In the genomic region with DNA sequence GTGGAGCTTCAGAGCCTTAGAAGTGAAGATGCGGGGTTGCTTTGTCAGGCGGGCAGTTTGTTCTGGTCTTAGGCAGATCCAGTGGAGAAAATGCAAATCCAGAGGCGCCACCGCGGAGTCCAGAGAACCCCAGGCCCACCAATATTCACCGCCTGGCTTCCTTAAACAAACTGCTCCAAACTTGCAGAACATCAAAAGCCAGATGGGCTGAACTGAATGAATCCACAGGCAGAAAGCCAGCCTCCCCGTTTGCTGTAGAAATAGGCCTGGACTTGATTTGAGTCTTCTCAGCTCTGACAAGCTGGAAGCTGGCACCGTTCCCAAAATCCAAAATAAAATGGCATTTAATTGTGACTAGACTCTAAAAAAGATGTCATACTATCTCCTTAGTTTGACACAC, we compare ENCODE assay signal across 8 mouse cellular contexts. TPM values are rescaled to one million over a fixed set of nuclear protein-coding genes. Genes with fewer than 3 reads are reported as not detected.
DNase-seq lines count a peak whose midpoint lies in the region; ATAC-seq lines count a peak whose summit lies in the region.

No protein-coding gene starts in this region.

- no peaks in the 10 kb centered on the region for H3K27me3 ChIP-seq in neural tube, embryonic 13.5 days
- H3K27me3 ChIP-seq in hindbrain, embryonic 13.5 days: no peaks in the 10 kb centered on the region
- H3K27me3 ChIP-seq in limb, embryonic 13.5 days: no peaks in the 10 kb centered on the region

- no peak for ATAC-seq in neural tube, embryonic 13.5 days (ENCODE audit: low read depth)
- no peak for ATAC-seq in hindbrain, embryonic 13.5 days (ENCODE audit: low FRiP score)
- peak; percentile 39; the same call in 1 of the 2 replicates for ATAC-seq in limb, embryonic 13.5 days (ENCODE audit: low FRiP score, low read depth)
- no peak for ATAC-seq in granulocyte monocyte progenitor cell, adult 5-6 weeks (replicated peaks; ENCODE audit: poor library complexity, severe bottlenecking)

- H3K9ac ChIP-seq in neural tube, embryonic 13.5 days: no peak overlapping the region
- no peak overlapping the region for H3K9ac ChIP-seq in hindbrain, embryonic 13.5 days
- no peak overlapping the region for H3K9ac ChIP-seq in limb, embryonic 13.5 days

- WGBS in neural tube, embryonic 13.5 days: 44% methylated on average over 8 of the region's 8 CpGs
- 36% methylated on average over 8 of the region's 8 CpGs for WGBS in hindbrain, embryonic 13.5 days
- 34% methylated on average over 8 of the region's 8 CpGs for WGBS in limb, embryonic 13.5 days

- H3K36me3 ChIP-seq in neural tube, embryonic 13.5 days: 0 out of 2 replicates have a peak, but pooled peaks cover 9% of the 10 kb centered on the region
- H3K36me3 ChIP-seq in hindbrain, embryonic 13.5 days: peaks cover 6% of the 10 kb centered on the region
- H3K36me3 ChIP-seq in limb, embryonic 13.5 days: peaks cover 14% of the 10 kb centered on the region

- DNase-seq in adrenal gland, postnatal 10 days: peak; percentile 19
- no peak for DNase-seq in adrenal gland, adult 8-10 months
- DNase-seq in neural tube, embryonic 10.5 days (ENCODE audit: extremely low spot score, low spot score): no peak
- DNase-seq in B cell, adult 2 months: no peak

- no peak overlapping the region for H3K4me3 ChIP-seq in neural tube, embryonic 13.5 days
- no peak overlapping the region for H3K4me3 ChIP-seq in hindbrain, embryonic 13.5 days
- no peak overlapping the region; the same call in 1 of the 2 replicates for H3K4me3 ChIP-seq in limb, embryonic 13.5 days

- 0 out of 2 replicates have a peak overlapping the region, but pooled peaks have one; percentile 7 for H3K4me2 ChIP-seq in neural tube, embryonic 13.5 days
- H3K4me2 ChIP-seq in hindbrain, embryonic 13.5 days: no peak overlapping the region
- H3K4me2 ChIP-seq in limb, embryonic 13.5 days (replicated peaks): peak overlapping the region; percentile 27

- H3K4me1 ChIP-seq in neural tube, embryonic 13.5 days (replicated peaks): peaks cover 91% of the 10 kb centered on the region
- peaks cover 92% of the 10 kb centered on the region for H3K4me1 ChIP-seq in hindbrain, embryonic 13.5 days (replicated peaks)
- H3K4me1 ChIP-seq in limb, embryonic 13.5 days: peaks cover 86% of the 10 kb centered on the region

- H3K9me3 ChIP-seq in neural tube, embryonic 13.5 days: no peaks in the 10 kb centered on the region
- no peaks in the 10 kb centered on the region for H3K9me3 ChIP-seq in hindbrain, embryonic 13.5 days
- no peaks in the 10 kb centered on the region for H3K9me3 ChIP-seq in limb, embryonic 13.5 days

- H3K27ac ChIP-seq in neural tube, embryonic 13.5 days (replicated peaks): no peak overlapping the region
- H3K27ac ChIP-seq in hindbrain, embryonic 13.5 days: peak overlapping the region; percentile 35
- peak overlapping the region; percentile 33; the same call in 1 of the 2 replicates for H3K27ac ChIP-seq in limb, embryonic 13.5 days

RNA-seq across cellular contexts. Expression of a gene that starts 11.1 kb away (rescaled TPM):
- 10 to 100 TPM; 29.6 to 32.5 TPM for total RNA-seq in adrenal gland, postnatal 10 days (2021)
- 10 to 100 TPM; 10.4 to 25.9 (median 21.3) TPM for total RNA-seq in adrenal gland, adult 8-10 months (2022)
- polyA plus RNA-seq in neural tube, embryonic 13.5 days (2015; fragmentation: Nextera tagmentation; extraction: Ambion mirVana): 24.5 and 26.6 TPM in 2 replicates
- polyA plus RNA-seq in hindbrain, embryonic 13.5 days (2015; fragmentation: Nextera tagmentation; extraction: Ambion mirVana): 20.8 and 26.1 TPM in 2 replicates
- 32.6 and 33.3 TPM in 2 replicates for polyA plus RNA-seq in limb, embryonic 13.5 days (2015; fragmentation: Nextera tagmentation; extraction: Ambion mirVana)
- total RNA-seq in granulocyte monocyte progenitor cell, adult 5-6 weeks (2014; fragmentation: Nextera tagmentation): not detected in 2 replicates
- total RNA-seq in granulocyte monocyte progenitor cell, adult 5-6 weeks (2017): 0.39 and 4.6 TPM in 2 replicates

RNA-seq across cellular contexts. Expression of a gene that starts 40.4 kb away (rescaled TPM):
- total RNA-seq in adrenal gland, postnatal 10 days (2021): 10 to 100 TPM; 52.6 to 81.2 TPM
- 100 to 1,000 TPM in 1 of 4 experiments, 10 to 100 TPM in 3; 44.0 to 126 (median 89.0) TPM for total RNA-seq in adrenal gland, adult 8-10 months (2022)
- polyA plus RNA-seq in neural tube, embryonic 13.5 days (2015; fragmentation: Nextera tagmentation; extraction: Ambion mirVana): 184 TPM in 2 replicates
- 187 and 200 TPM in 2 replicates for polyA plus RNA-seq in hindbrain, embryonic 13.5 days (2015; fragmentation: Nextera tagmentation; extraction: Ambion mirVana)
- 188 and 200 TPM in 2 replicates for polyA plus RNA-seq in limb, embryonic 13.5 days (2015; fragmentation: Nextera tagmentation; extraction: Ambion mirVana)
- 91.7 and 107 TPM in 2 replicates for total RNA-seq in granulocyte monocyte progenitor cell, adult 5-6 weeks (2014; fragmentation: Nextera tagmentation)
- 126 and 127 TPM in 2 replicates for total RNA-seq in granulocyte monocyte progenitor cell, adult 5-6 weeks (2017)
